Mouse (Mus musculus): ENCODE measurements at regions not wholly inside any gene's neighbourhood (a gene's known extent, or its start where the extent isn't known, plus 50 kb on each side); places are given as distances from the start of the nearest gene placed in this dataset.

- Histone ChIP-seq H3K4me1 (ENCODE audit: control insufficient read depth, insufficient read depth, low read length) (no peaks in the 10 kb centered on the region), H3K27ac (replicated peaks; ENCODE audit: low read depth, low read length) (no peak overlapping the region), H3K9me3 (replicated peaks; ENCODE audit: control insufficient read depth, low read length) (no peaks in the 10 kb centered on the region), H3K4me2 (ENCODE audit: low read depth, low read length) (no peak overlapping the region), H3K36me3 (replicated peaks; ENCODE audit: control insufficient read depth, insufficient read depth, low read depth, low read length) (no peaks in the 10 kb centered on the region), H3K27me3 (ENCODE audit: control insufficient read depth, insufficient read depth, low read length) (no peaks in the 10 kb centered on the region), H3K4me3 (ENCODE audit: low read depth, low read length) (no peak overlapping the region), H3K9ac (replicated peaks; ENCODE audit: low read length) (no peak overlapping the region)
- WGBS, result 24% methylated on average over 2 of the region's 2 CpGs
- ATAC-seq (replicated peaks; ENCODE audit: insufficient number of reproducible peaks, low FRiP score, low TSS enrichment, low read depth) (no peak), DNase-seq (ENCODE audit: low spot score) (peak; percentile 12)
Observed at GRCm38 (mm10) chr3:134718620-134719019, 110.2 kb upstream of the Tacr3 start.

- H3K9ac ChIP-seq (replicated peaks; ENCODE audit: low read length), result no peak overlapping the region
- DNase-seq (ENCODE audit: low spot score) (no peak), ATAC-seq (replicated peaks; ENCODE audit: insufficient number of reproducible peaks, low FRiP score, low TSS enrichment, low read depth) (no peak)
- WGBS, result 73% methylated on average over 1 of the region's 1 CpGs
- no peak overlapping the region for H3K27ac ChIP-seq (replicated peaks; ENCODE audit: low read depth, low read length)
- no peaks in the 10 kb centered on the region for H3K36me3 ChIP-seq (replicated peaks; ENCODE audit: control insufficient read depth, insufficient read depth, low read depth, low read length)
- H3K27me3 ChIP-seq (ENCODE audit: control insufficient read depth, insufficient read depth, low read length), result no peaks in the 10 kb centered on the region
- no peak overlapping the region for H3K4me2 ChIP-seq (ENCODE audit: low read depth, low read length)
- H3K4me3 ChIP-seq (ENCODE audit: low read depth, low read length), result no peak overlapping the region
- H3K4me1 ChIP-seq (ENCODE audit: control insufficient read depth, insufficient read depth, low read length), result no peaks in the 10 kb centered on the region
- H3K9me3 ChIP-seq (replicated peaks; ENCODE audit: control insufficient read depth, low read length), result no peaks in the 10 kb centered on the region
Observed at GRCm38 (mm10) chr3:134735684-134736083, 93.1 kb upstream of the Tacr3 start.

- Histone ChIP-seq H3K9me3 (replicated peaks; ENCODE audit: control insufficient read depth, low read length) (no peaks in the 10 kb centered on the region), H3K4me2 (ENCODE audit: low read depth, low read length) (no peak overlapping the region), H3K36me3 (replicated peaks; ENCODE audit: control insufficient read depth, insufficient read depth, low read depth, low read length) (no peaks in the 10 kb centered on the region), H3K27ac (replicated peaks; ENCODE audit: low read depth, low read length) (no peak overlapping the region), H3K27me3 (ENCODE audit: control insufficient read depth, insufficient read depth, low read length) (no peaks in the 10 kb centered on the region), H3K4me3 (ENCODE audit: low read depth, low read length) (no peak overlapping the region), H3K4me1 (ENCODE audit: control insufficient read depth, insufficient read depth, low read length) (no peaks in the 10 kb centered on the region), H3K9ac (replicated peaks; ENCODE audit: low read length) (no peak overlapping the region)
- ATAC-seq (replicated peaks; ENCODE audit: insufficient number of reproducible peaks, low FRiP score, low TSS enrichment, low read depth), result no peak
- WGBS, result 98% methylated on average over 1 of the region's 1 CpGs
- DNase-seq (ENCODE audit: low spot score), result no peak
Observed at GRCm38 (mm10) chr3:134761108-134761507, 67.7 kb upstream of the Tacr3 start.

GRCm38 (mm10) chr3:134763264-134763936 lies 65.4 kb upstream of the Tacr3 start:
- Histone ChIP-seq H3K36me3 (replicated peaks; ENCODE audit: control insufficient read depth, insufficient read depth, low read depth, low read length) (no peaks in the 10 kb centered on the region), H3K4me1 (ENCODE audit: control insufficient read depth, insufficient read depth, low read length) (no peaks in the 10 kb centered on the region), H3K27me3 (ENCODE audit: control insufficient read depth, insufficient read depth, low read length) (no peaks in the 10 kb centered on the region), H3K4me2 (ENCODE audit: low read depth, low read length) (no peak overlapping the region), H3K27ac (replicated peaks; ENCODE audit: low read depth, low read length) (no peak overlapping the region), H3K9ac (replicated peaks; ENCODE audit: low read length) (no peak overlapping the region), H3K9me3 (replicated peaks; ENCODE audit: control insufficient read depth, low read length) (no peaks in the 10 kb centered on the region), H3K4me3 (ENCODE audit: low read depth, low read length) (no peak overlapping the region)
- WGBS, result 73% methylated on average over 4 of the region's 4 CpGs
- no peak for DNase-seq (ENCODE audit: low spot score)
- no peak for ATAC-seq (replicated peaks; ENCODE audit: insufficient number of reproducible peaks, low FRiP score, low TSS enrichment, low read depth)
